In genomic region chr5:136933930-136934329, GRCm38 (mm10) we compare ENCODE assay signal across 25 mouse cellular contexts. TPM values are rescaled to one million over a fixed set of nuclear protein-coding genes. Genes with fewer than 3 reads are reported as not detected.
DNase-seq lines count a peak whose midpoint lies in the region; ATAC-seq and TF ChIP-seq lines count a peak whose summit lies in the region.
"Had no signal": no experiment of that assay in that cellular context is flagged by ENCODE, and none has a peak within 500 bp of the region (broad histone marks: within the 10 kb centered on the region; RNA-seq: fewer than 3 reads in every experiment).

No protein-coding gene starts in this region.

- H3K36me3 ChIP-seq in E14TG2a.4 (ENCODE audit: insufficient read depth, low read length): peaks cover 76% of the 10 kb centered on the region
- H3K36me3 ChIP-seq in midbrain, embryonic 11.5 days (ENCODE audit: control insufficient read depth, insufficient read depth, low read length): no peaks in the 10 kb centered on the region
- H3K36me3 ChIP-seq: embryonic facial prominence, embryonic 10.5 days; embryonic facial prominence, embryonic 12.5 days had no signal

- H3K4me1 ChIP-seq in E14TG2a.4 (replicated peaks; ENCODE audit: low read depth, low read length): peaks cover 82% of the 10 kb centered on the region
- H3K4me1 ChIP-seq in midbrain, embryonic 11.5 days (ENCODE audit: control insufficient read depth, insufficient read depth, low read length): no peaks in the 10 kb centered on the region
- H3K4me1 ChIP-seq: embryonic facial prominence, embryonic 12.5 days had no signal

- peak overlapping the region; percentile 48 for H3K4me3 ChIP-seq in E14TG2a.4 (replicated peaks; ENCODE audit: low read length)
- H3K4me3 ChIP-seq in midbrain, embryonic 11.5 days (ENCODE audit: low read depth, low read length): no peak overlapping the region
- H3K4me3 ChIP-seq: embryonic facial prominence, embryonic 10.5 days; embryonic facial prominence, embryonic 12.5 days had no signal

- TF ChIP-seq CTCF in E14TG2a.4 (conservative IDR thresholded peaks at IDR 0.05; ENCODE audit: low read length): no peak

- no peak for ATAC-seq in midbrain, embryonic 11.5 days (ENCODE audit: low FRiP score)
- ATAC-seq: activated CD4-positive, CD25-positive, alpha-beta regulatory T cell, adult 4 months; CD4-positive, CD25-positive, alpha-beta regulatory T cell, adult 4 months; forebrain, embryonic 14.5 days; forebrain, embryonic 16.5 days; Patski had no signal

- no peaks in the 10 kb centered on the region for H3K27me3 ChIP-seq in E14TG2a.4 (ENCODE audit: insufficient read depth, low read length)
- no peaks in the 10 kb centered on the region for H3K27me3 ChIP-seq in midbrain, embryonic 11.5 days (ENCODE audit: control insufficient read depth, insufficient read depth, low read length)
- H3K27me3 ChIP-seq: CH12.LX; embryonic facial prominence, embryonic 12.5 days; Patski had no signal

- DNase-seq in adrenal gland, adult 2 months: peak; percentile 34
- DNase-seq in adrenal gland, postnatal 10 days: no peak
- DNase-seq in ES-CJ7 (ENCODE audit: low read depth, low spot score) (peak; percentile 88), R1 (ENCODE audit: low read depth, low spot score) (peak; percentile 69)
- DNase-seq in midbrain, embryonic 11.5 days (ENCODE audit: low spot score, missing footprints): no peak
- no peak for DNase-seq in right cerebral cortex, adult 2 months (ENCODE audit: low spot score in 2 of 2)
- DNase-seq in layer of hippocampus, postnatal 36 days: no peak
- DNase-seq: adrenal gland, adult 8-10 months; B cell, adult 2 months; cerebellum, adult 11-12 months; cerebellum, adult 2 months; cerebellum, adult 9-10 months; cerebellum, postnatal 10 days; cerebellum, postnatal 25 days had no signal

- no peak overlapping the region for H3K9ac ChIP-seq in midbrain, embryonic 11.5 days (ENCODE audit: low read length)
- H3K9ac ChIP-seq: embryonic facial prominence, embryonic 12.5 days had no signal

- no peak overlapping the region for H3K27ac ChIP-seq in midbrain, embryonic 11.5 days (ENCODE audit: low read depth, low read length)
- H3K27ac ChIP-seq: embryonic facial prominence, embryonic 10.5 days; embryonic facial prominence, embryonic 12.5 days had no signal

- peaks cover 12% of the 10 kb centered on the region for H3K9me3 ChIP-seq in E14TG2a.4 (ENCODE audit: low read length)
- H3K9me3 ChIP-seq in midbrain, embryonic 11.5 days (ENCODE audit: control insufficient read depth, low read length): no peaks in the 10 kb centered on the region
- H3K9me3 ChIP-seq: embryonic facial prominence, embryonic 10.5 days; embryonic facial prominence, embryonic 12.5 days; G1E had no signal

- 85% methylated on average over 6 of the region's 6 CpGs for WGBS in midbrain, embryonic 11.5 days

- H3K4me2 ChIP-seq in midbrain, embryonic 11.5 days: no peak overlapping the region
- H3K4me2 ChIP-seq: embryonic facial prominence, embryonic 12.5 days had no signal

RNA-seq across cellular contexts. Expression of gene Fis1, which starts 19.1 kb away (rescaled TPM):
- 100 to 1,000 TPM; 143 to 225 TPM for total RNA-seq in adrenal gland, adult 2 months (2021)
- 136 and 184 TPM in 2 replicates for polyA plus RNA-seq in adrenal gland, adult 2 months (2012; rRNA removed)
- total RNA-seq in adrenal gland, postnatal 10 days (2021): 100 to 1,000 TPM; 164 to 186 TPM
- 320 and 332 TPM in 2 replicates for polyA plus RNA-seq in midbrain, embryonic 11.5 days (2014; fragmentation: Nextera tagmentation; extraction: Ambion mirVana)
- total RNA-seq in layer of hippocampus, postnatal 36 days (2021): 100 to 1,000 TPM; 222 to 225 TPM

RNA-seq across cellular contexts. Expression of gene Ift22, which starts 26.0 kb away (rescaled TPM):
- total RNA-seq in adrenal gland, adult 2 months (2021): 10 to 100 TPM; 29.0 to 42.0 TPM
- 6.8 and 7.7 TPM in 2 replicates for polyA plus RNA-seq in adrenal gland, adult 2 months (2012; rRNA removed)
- total RNA-seq in adrenal gland, postnatal 10 days (2021): 10 to 100 TPM; 24.5 to 27.5 TPM
- 111 and 114 TPM in 2 replicates for polyA plus RNA-seq in midbrain, embryonic 11.5 days (2014; fragmentation: Nextera tagmentation; extraction: Ambion mirVana)
- 10 to 100 TPM; 87.2 to 94.7 TPM for total RNA-seq in layer of hippocampus, postnatal 36 days (2021)

RNA-seq across cellular contexts. Expression of gene Cldn15, which starts 32.5 kb away (rescaled TPM):
- 10 to 100 TPM; 11.2 to 18.8 TPM for total RNA-seq in adrenal gland, adult 2 months (2021)
- 19.7 and 20.2 TPM in 2 replicates for polyA plus RNA-seq in adrenal gland, adult 2 months (2012; rRNA removed)
- 10 to 100 TPM; 10.7 to 13.6 TPM for total RNA-seq in adrenal gland, postnatal 10 days (2021)
- 0.22 and 0.26 TPM in 2 replicates for polyA plus RNA-seq in midbrain, embryonic 11.5 days (2014; fragmentation: Nextera tagmentation; extraction: Ambion mirVana)
- under 1 TPM in 1 of 2 experiments, not detected in 1; 0.20 TPM for total RNA-seq in layer of hippocampus, postnatal 36 days (2021)
- polyA plus RNA-seq: activated CD4-positive, CD25-positive, alpha-beta regulatory T cell, adult 4 months; forebrain, embryonic 11.5 days; forebrain, embryonic 14.5 days had no signal

RNA-seq across cellular contexts. Expression of gene Col26a1, which starts 50.9 kb away (rescaled TPM):
- not detected for total RNA-seq in adrenal gland, adult 2 months (2021)
- 0.20 and 0.26 TPM in 2 replicates for polyA plus RNA-seq in adrenal gland, adult 2 months (2012; rRNA removed)
- total RNA-seq in adrenal gland, postnatal 10 days (2021): 1 to 10 TPM; 6.7 to 8.3 TPM
- polyA plus RNA-seq in midbrain, embryonic 11.5 days (2014; fragmentation: Nextera tagmentation; extraction: Ambion mirVana): 18.8 and 21.9 TPM in 2 replicates
- 1 to 10 TPM; 3.7 to 3.9 TPM for total RNA-seq in layer of hippocampus, postnatal 36 days (2021)
- polyA plus RNA-seq: activated CD4-positive, CD25-positive, alpha-beta regulatory T cell, adult 4 months; G1E had no signal

RNA-seq across cellular contexts. Expression of gene Plod3, which starts 52.9 kb away (rescaled TPM):
- 10 to 100 TPM; 68.5 to 74.3 TPM for total RNA-seq in adrenal gland, adult 2 months (2021)
- polyA plus RNA-seq in adrenal gland, adult 2 months (2012; rRNA removed): 75.6 and 86.3 TPM in 2 replicates
- 10 to 100 TPM; 43.5 to 49.6 TPM for total RNA-seq in adrenal gland, postnatal 10 days (2021)
- 21.4 and 23.1 TPM in 2 replicates for polyA plus RNA-seq in midbrain, embryonic 11.5 days (2014; fragmentation: Nextera tagmentation; extraction: Ambion mirVana)
- 10 to 100 TPM; 39.2 to 41.0 TPM for total RNA-seq in layer of hippocampus, postnatal 36 days (2021)

Comparison
In these comparisons a context has a peak if more than half of its experiments do, and no peak if none do; other contexts are left out.
1. DNase-seq: peak in adrenal gland, adult 2 months (single experiment), ES-CJ7 (single experiment) and R1 (single experiment); none in adrenal gland, postnatal 10 days (single experiment), midbrain, embryonic 11.5 days (single experiment), right cerebral cortex, adult 2 months (0 of 2) and layer of hippocampus, postnatal 36 days (0 of 2).
2. RNA of gene Cldn15, which starts 32.5 kb away (total RNA-seq): 11.2 to 18.8 TPM in adrenal gland, adult 2 months and 10.7 to 13.6 TPM in adrenal gland, postnatal 10 days; 0.20 TPM in layer of hippocampus, postnatal 36 days; every median in the first group is over 4 times any median in the second.